Mouse (Mus musculus): ENCODE measurements at regions not wholly inside any gene's neighbourhood (a gene's known extent, or its start where the extent isn't known, plus 50 kb on each side); places are given as distances from the start of the nearest gene placed in this dataset.

- no peak overlapping the region for H3K27ac ChIP-seq (ENCODE audit: insufficient read depth, low read depth)
- H3K36me3 ChIP-seq (replicated peaks in 1 of 2; ENCODE audit: control insufficient read depth in 1 of 2, insufficient read depth in 1 of 2, low read length in 1 of 2): no peaks in the 10 kb centered on the region
- DNase-seq (ENCODE audit: extremely low read depth): no peak
- H3K9me3 ChIP-seq (replicated peaks; ENCODE audit: low read length): no peaks in the 10 kb centered on the region
- no peaks in the 10 kb centered on the region for H3K27me3 ChIP-seq (replicated peaks)
- no peak for TF ChIP-seq ZC3H11A (IDR thresholded peaks at IDR 0.05; ENCODE audit: low read depth, low read length)
- in situ Hi-C loops (cut with MboI; ENCODE audit: low pct_ligation_motif_present, low pct_unique_long_range_greater_than_20kb, low sequenced_read_pairs) (no loop called here), dilution Hi-C loops (cut with MboI; ENCODE audit: extremely low pct_ligation_motif_present, extremely low pct_unique_long_range_greater_than_20kb, low sequenced_read_pairs) (no loop called here)
- no peaks in the 10 kb centered on the region for H3K4me1 ChIP-seq (ENCODE audit: control insufficient read depth in 1 of 2, insufficient read depth in 2 of 2)
- no peak overlapping the region for H3K4me2 ChIP-seq (ENCODE audit: insufficient read depth, low read depth, poor library complexity, severe bottlenecking)
- no peak overlapping the region for H3K9ac ChIP-seq (ENCODE audit: insufficient read depth, low read depth)
- no peaks in the 10 kb centered on the region for H3K79me2 ChIP-seq (replicated peaks; ENCODE audit: control insufficient read depth, extremely low read depth, insufficient read depth, poor library complexity, severe bottlenecking)
- no peak overlapping the region for H3K4me3 ChIP-seq (replicated peaks in 1 of 3; ENCODE audit: low read depth in 2 of 3, low read length in 2 of 3, poor library complexity in 1 of 3)
These were observed 485.4 kb downstream of the D3Ertd751e start for GRCm38 (mm10) chr3:42227679-42228398.

GRCm38 (mm10) chr3:42228399-42228755 lies 486.0 kb downstream of the D3Ertd751e start:
- in situ Hi-C loops (cut with MboI; ENCODE audit: low pct_ligation_motif_present, low pct_unique_long_range_greater_than_20kb, low sequenced_read_pairs) (no loop called here), dilution Hi-C loops (cut with MboI; ENCODE audit: extremely low pct_ligation_motif_present, extremely low pct_unique_long_range_greater_than_20kb, low sequenced_read_pairs) (no loop called here)
- Histone ChIP-seq H3K9ac (ENCODE audit: insufficient read depth, low read depth) (no peak overlapping the region), H3K4me2 (ENCODE audit: insufficient read depth, low read depth, poor library complexity, severe bottlenecking) (no peak overlapping the region), H3K27ac (ENCODE audit: insufficient read depth, low read depth) (no peak overlapping the region), H3K4me1 (ENCODE audit: control insufficient read depth in 1 of 2, insufficient read depth in 2 of 2) (no peaks in the 10 kb centered on the region), H3K4me3 (replicated peaks in 1 of 3; ENCODE audit: low read depth in 2 of 3, low read length in 2 of 3, poor library complexity in 1 of 3) (no peak overlapping the region), H3K36me3 (replicated peaks in 1 of 2; ENCODE audit: control insufficient read depth in 1 of 2, insufficient read depth in 1 of 2, low read length in 1 of 2) (no peaks in the 10 kb centered on the region), H3K79me2 (replicated peaks; ENCODE audit: control insufficient read depth, extremely low read depth, insufficient read depth, poor library complexity, severe bottlenecking) (no peaks in the 10 kb centered on the region), H3K9me3 (replicated peaks; ENCODE audit: low read length) (no peaks in the 10 kb centered on the region), H3K27me3 (replicated peaks) (no peaks in the 10 kb centered on the region)
- no peak for DNase-seq (ENCODE audit: extremely low read depth)
- no peak for TF ChIP-seq POLR2A (IDR thresholded peaks at IDR 0.05; ENCODE audit: low read depth, low read length)
- no peak for TF ChIP-seq ZC3H11A (IDR thresholded peaks at IDR 0.05; ENCODE audit: low read depth, low read length)
- TF ChIP-seq JUN (IDR thresholded peaks at IDR 0.05; ENCODE audit: insufficient read depth, low read depth, low read length): no peak
- no peak for TF ChIP-seq EP300 (IDR thresholded peaks at IDR 0.05; ENCODE audit: low read length)
- TF ChIP-seq MAFK (IDR thresholded peaks at IDR 0.05; ENCODE audit: insufficient replicate concordance, low read length): no peak
- TF ChIP-seq RAD21 (IDR thresholded peaks at IDR 0.05; ENCODE audit: low read depth, low read length): no peak
- no peak for TF ChIP-seq MAX (IDR thresholded peaks at IDR 0.05; ENCODE audit: low read length)
- TF ChIP-seq ZMIZ1 (IDR thresholded peaks at IDR 0.05; ENCODE audit: low read depth, low read length): no peak
- TF ChIP-seq NRF1 (IDR thresholded peaks at IDR 0.05; ENCODE audit: low read depth, low read length): no peak
- TF ChIP-seq ZNF384 (IDR thresholded peaks at IDR 0.05; ENCODE audit: low read depth, low read length): no peak
- TF ChIP-seq BHLHE40 (IDR thresholded peaks at IDR 0.05; ENCODE audit: low read depth, low read length): no peak
- TF ChIP-seq NELFE (IDR thresholded peaks at IDR 0.05; ENCODE audit: low read depth, low read length): no peak
- no peak for TF ChIP-seq ZKSCAN1 (IDR thresholded peaks at IDR 0.05; ENCODE audit: borderline replicate concordance, low read depth, low read length)

GRCm38 (mm10) chr3:42232268-42232667 lies 489.9 kb downstream of the D3Ertd751e start:
- no peaks in the 10 kb centered on the region for H3K79me2 ChIP-seq (replicated peaks; ENCODE audit: control insufficient read depth, extremely low read depth, insufficient read depth, poor library complexity, severe bottlenecking)
- TF ChIP-seq MXI1 (IDR thresholded peaks at IDR 0.05; ENCODE audit: low read depth, low read length) (no peak), UBTF (IDR thresholded peaks at IDR 0.05; ENCODE audit: low read depth, low read length) (no peak), MAFK (IDR thresholded peaks at IDR 0.05; ENCODE audit: insufficient replicate concordance, low read length) (no peak), TCF12 (IDR thresholded peaks at IDR 0.05; ENCODE audit: low read depth, low read length) (no peak), RCOR1 (conservative IDR thresholded peaks at IDR 0.05; ENCODE audit: low read depth, low read length) (no peak), TBP (conservative IDR thresholded peaks at IDR 0.05; ENCODE audit: low read depth, low read length) (no peak), NRF1 (IDR thresholded peaks at IDR 0.05; ENCODE audit: low read depth, low read length) (no peak), NELFE (IDR thresholded peaks at IDR 0.05; ENCODE audit: low read depth, low read length) (no peak), ZMIZ1 (IDR thresholded peaks at IDR 0.05; ENCODE audit: low read depth, low read length) (no peak), PAX5 (IDR thresholded peaks at IDR 0.05; ENCODE audit: low read length) (no peak), POLR2A (IDR thresholded peaks at IDR 0.05; ENCODE audit: low read depth, low read length) (no peak), CHD1 (IDR thresholded peaks at IDR 0.05; ENCODE audit: low read depth, low read length) (no peak), RAD21 (IDR thresholded peaks at IDR 0.05; ENCODE audit: low read depth, low read length) (no peak), ZKSCAN1 (IDR thresholded peaks at IDR 0.05; ENCODE audit: borderline replicate concordance, low read depth, low read length) (no peak), BHLHE40 (IDR thresholded peaks at IDR 0.05; ENCODE audit: low read depth, low read length) (no peak), E2F4 (IDR thresholded peaks at IDR 0.05; ENCODE audit: insufficient replicate concordance, low read depth, low read length) (no peak), MEF2A (IDR thresholded peaks at IDR 0.05; ENCODE audit: borderline replicate concordance, low read depth, low read length) (no peak), ZC3H11A (IDR thresholded peaks at IDR 0.05; ENCODE audit: low read depth, low read length) (no peak), IRF4 (IDR thresholded peaks at IDR 0.05; ENCODE audit: low read depth, low read length) (no peak)
- H3K9ac ChIP-seq (ENCODE audit: insufficient read depth, low read depth): no peak overlapping the region
- H3K4me2 ChIP-seq (ENCODE audit: insufficient read depth, low read depth, poor library complexity, severe bottlenecking): no peak overlapping the region
- H3K9me3 ChIP-seq (replicated peaks; ENCODE audit: low read length): no peaks in the 10 kb centered on the region
- H3K4me3 ChIP-seq (replicated peaks in 1 of 3; ENCODE audit: low read depth in 2 of 3, low read length in 2 of 3, poor library complexity in 1 of 3): no peak overlapping the region
- H3K27ac ChIP-seq (ENCODE audit: insufficient read depth, low read depth): no peak overlapping the region
- in situ Hi-C loops (cut with MboI; ENCODE audit: low pct_ligation_motif_present, low pct_unique_long_range_greater_than_20kb, low sequenced_read_pairs): no loop called here
- no peaks in the 10 kb centered on the region for H3K4me1 ChIP-seq (ENCODE audit: control insufficient read depth in 1 of 2, insufficient read depth in 2 of 2)
- no peak for DNase-seq (ENCODE audit: extremely low read depth)
- dilution Hi-C loops (cut with MboI; ENCODE audit: extremely low pct_ligation_motif_present, extremely low pct_unique_long_range_greater_than_20kb, low sequenced_read_pairs): no loop called here
- no peaks in the 10 kb centered on the region for H3K36me3 ChIP-seq (replicated peaks in 1 of 2; ENCODE audit: control insufficient read depth in 1 of 2, insufficient read depth in 1 of 2, low read length in 1 of 2)
- H3K27me3 ChIP-seq (replicated peaks): no peaks in the 10 kb centered on the region
